Mouse (Mus musculus) testis, adult 2 months (tissue): ENCODE data around the gene Lgals1. TPM values are rescaled to one million over a fixed set of nuclear protein-coding genes. Genes with fewer than 3 reads are reported as not detected.

Experiments
- H3K27ac ChIP-seq: fragments of 200-500 bp; 2 replicates; pipeline ENCODE4 v1.5.1; 2012; ENCODE audit warnings: low read depth, low read length; ENCODE audit not compliant: control insufficient read depth, insufficient read depth
- H3K27me3 ChIP-seq: fragments of 200-500 bp; 2 replicates; pipeline ENCODE4 v1.6.1; 2012; ENCODE audit warnings: mild to moderate bottlenecking, low read length, moderate library complexity; ENCODE audit not compliant: control insufficient read depth, insufficient read depth
- H3K36me3 ChIP-seq: fragments of 200-500 bp; 2 replicates; pipeline ENCODE4 v1.6.1; 2012; ENCODE audit warnings: mild to moderate bottlenecking, low read length; ENCODE audit not compliant: control insufficient read depth, insufficient read depth
- H3K4me1 ChIP-seq: fragments of 200-500 bp; 2 replicates; pipeline ENCODE4 v1.6.1; 2012; ENCODE audit warnings: low read length; ENCODE audit not compliant: control insufficient read depth, insufficient read depth
- H3K4me3 ChIP-seq: fragments of 200-500 bp; 2 replicates; pipeline ENCODE4 v1.5.1; 2012; ENCODE audit warnings: low read depth, mild to moderate bottlenecking, low read length, moderate library complexity, mixed read lengths; ENCODE audit not compliant: control insufficient read depth
- CTCF ChIP-seq: fragments of 200-500 bp; IDR thresholded peaks from 2 replicates; pipeline ENCODE4 v1.5.1; 2012; ENCODE audit warnings: low read depth, mild to moderate bottlenecking, inconsistent platforms, low read length, moderate library complexity; ENCODE audit not compliant: control insufficient read depth, insufficient read depth, insufficient replicate concordance
- POLR2A ChIP-seq: fragments of 200-500 bp; IDR thresholded peaks from 2 replicates; pipeline ENCODE4 v1.6.1; 2012; ENCODE audit warnings: low read depth, mild to moderate bottlenecking, inconsistent platforms, low read length, moderate library complexity; ENCODE audit not compliant: control insufficient read depth
- polyA plus RNA-seq: library from polyadenylated mRNA; depleted of rRNA; stranded (reverse); fragments of >200 nt; gene quantifications from 2 replicates; pipeline ENCODE4 v1.2.3, GENCODE M21; 2012

Lgals1 gene
- polyA plus RNA-seq, 1 experiment = 92.0 TPM

GRCm38 (mm10) chr15:78889401-78889853 lies 37.1 kb upstream of the Lgals1 start:
- H3K27me3 ChIP-seq = no peaks in the 10 kb centered on the region
- no peak overlapping the region for H3K4me3 ChIP-seq
- H3K27ac ChIP-seq = no peak overlapping the region
- H3K4me1 ChIP-seq = peaks cover 5% of the 10 kb centered on the region
- TF ChIP-seq POLR2A (no peak), CTCF (no peak)
- peaks cover 2% of the 10 kb centered on the region for H3K36me3 ChIP-seq

- H3K27me3 ChIP-seq = no peaks in the 10 kb centered on the region
- TF ChIP-seq CTCF (no peak), POLR2A (no peak)
- H3K36me3 ChIP-seq = no peaks in the 10 kb centered on the region; the same call in 1 of the 2 replicates
- no peak overlapping the region for H3K27ac ChIP-seq
- H3K4me3 ChIP-seq = no peak overlapping the region
- H3K4me1 ChIP-seq = peaks cover 7% of the 10 kb centered on the region
Measured at GRCm38 (mm10) chr15:78892440-78892839, 34.1 kb upstream of the Lgals1 start.

GRCm38 (mm10) chr15:78894726-78895125 lies 31.8 kb upstream of the Lgals1 start:
- no peak for TF ChIP-seq CTCF
- TF ChIP-seq POLR2A = no peak

GRCm38 (mm10) chr15:78895741-78896140 lies 30.8 kb upstream of the Lgals1 start:
- H3K36me3 ChIP-seq = no peaks in the 10 kb centered on the region; the same call in 1 of the 2 replicates
- peaks cover 10% of the 10 kb centered on the region for H3K4me1 ChIP-seq

More at GRCm38 (mm10) chr15:78894726-78895125, 31.8 kb upstream of the Lgals1 start:
- Histone ChIP-seq H3K27me3 (no peaks in the 10 kb centered on the region), H3K27ac (no peak overlapping the region), H3K36me3 (no peaks in the 10 kb centered on the region; the same call in 1 of the 2 replicates), H3K4me1 (peaks cover 7% of the 10 kb centered on the region), H3K4me3 (no peak overlapping the region)

GRCm38 (mm10) chr15:78896149-78896548 lies 30.4 kb upstream of the Lgals1 start:
- Histone ChIP-seq H3K36me3 (no peaks in the 10 kb centered on the region; the same call in 1 of the 2 replicates), H3K27me3 (no peaks in the 10 kb centered on the region), H3K4me1 (peaks cover 13% of the 10 kb centered on the region), H3K27ac (no peak overlapping the region), H3K4me3 (no peak overlapping the region)
- TF ChIP-seq POLR2A (no peak), CTCF (no peak)

More at GRCm38 (mm10) chr15:78895741-78896140, 30.8 kb upstream of the Lgals1 start:
- Histone ChIP-seq H3K4me3 (no peak overlapping the region), H3K27ac (no peak overlapping the region), H3K27me3 (no peaks in the 10 kb centered on the region)
- TF ChIP-seq POLR2A (no peak), CTCF (no peak)

GRCm38 (mm10) chr15:78897488-78897887 lies 29.0 kb upstream of the Lgals1 start:
- Histone ChIP-seq H3K27me3 (no peaks in the 10 kb centered on the region), H3K4me1 (peaks cover 16% of the 10 kb centered on the region), H3K4me3 (no peak overlapping the region), H3K36me3 (no peaks in the 10 kb centered on the region; the same call in 1 of the 2 replicates), H3K27ac (no peak overlapping the region)
- TF ChIP-seq CTCF (no peak), POLR2A (no peak)

GRCm38 (mm10) chr15:78898507-78899001 lies 28.0 kb upstream of the Lgals1 start:
- H3K27ac ChIP-seq = no peak overlapping the region
- no peak overlapping the region for H3K4me3 ChIP-seq
- TF ChIP-seq CTCF (no peak), POLR2A (no peak)
- H3K27me3 ChIP-seq = no peaks in the 10 kb centered on the region
- peaks cover 16% of the 10 kb centered on the region for H3K4me1 ChIP-seq
- no peaks in the 10 kb centered on the region; the same call in 1 of the 2 replicates for H3K36me3 ChIP-seq
